Comparison of ENCODE assay signal across 8 mouse cellular contexts in the genomic region with DNA sequence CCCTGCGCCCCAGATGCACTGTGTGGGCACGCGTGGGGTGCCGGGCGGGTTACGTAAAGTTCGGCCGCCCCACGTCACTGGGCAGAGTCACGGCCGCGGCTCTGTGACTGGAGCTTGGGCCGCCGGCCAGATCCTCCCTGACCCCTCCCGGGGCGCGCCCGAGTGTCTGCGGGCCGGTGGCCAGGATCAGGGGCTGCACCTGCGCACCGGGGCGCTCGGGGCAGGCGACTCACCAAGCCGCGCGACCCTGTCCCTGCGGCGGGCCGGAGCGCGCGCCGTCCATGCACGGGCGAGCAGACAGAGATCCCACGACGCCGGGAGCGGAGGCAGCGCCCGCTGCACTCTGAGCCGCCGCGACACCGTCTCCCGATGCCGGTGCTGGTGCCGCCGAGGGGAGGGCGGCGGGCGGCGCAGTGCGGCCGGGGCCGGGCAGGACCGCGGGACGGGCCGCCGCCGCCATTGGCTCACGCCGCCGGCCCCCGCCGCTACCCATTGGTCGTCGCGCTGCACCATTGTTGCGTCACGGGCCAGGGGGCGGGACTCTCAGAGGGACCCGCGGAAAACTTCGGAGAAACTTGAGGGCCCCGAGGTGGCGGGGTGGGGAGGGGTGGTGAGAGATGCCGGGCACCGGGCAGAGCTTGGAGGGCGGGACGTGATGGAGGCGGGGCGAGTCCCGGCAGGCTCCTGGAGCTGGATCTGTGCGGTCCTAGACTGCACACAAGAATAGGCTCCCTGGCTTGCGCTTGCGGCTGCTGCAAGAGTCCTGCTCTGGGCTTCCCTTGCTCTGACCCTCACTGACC. TPM values are rescaled to one million over a fixed set of nuclear protein-coding genes. Genes with fewer than 3 reads are reported as not detected.
DNase-seq lines count a peak whose midpoint lies in the region; ATAC-seq lines count a peak whose summit lies in the region.

A gene (minus strand): TSS at position 434 of the 800 bp plus-strand sequence.

- intact Hi-C loops in gastrocnemius, postnatal 14 days (cut with DNase I; ENCODE audit: low total_unique reads), result no loop called here
- intact Hi-C loops in left cerebral cortex, postnatal 10 days (cut with DNase I), result no loop called here

- peak; percentile 99 to 100 for DNase-seq in adrenal gland, adult (ENCODE audit: inconsistent age in 2 of 2, low spot score in 1 of 2)
- DNase-seq in embryo, embryonic 10.5 days (ENCODE audit: low spot score), result peak; percentile 98
- peak; percentile 99 for DNase-seq in gastrocnemius, postnatal 14 days
- peak; percentile 91 to 97 for DNase-seq in left cerebral cortex, postnatal 10 days (ENCODE audit: extremely low spot score in 1 of 2, low spot score in 2 of 2)
- peak; percentile 95 for DNase-seq in right cerebral cortex, postnatal 25 days
- DNase-seq in yolk sac, embryonic 10.5 days (ENCODE audit: low spot score), result peak; percentile 97

- ATAC-seq in inflammation-experienced regulatory T-cells, adult 6 months, result peak; percentile 91
- ATAC-seq in megakaryocyte-erythroid progenitor cell, adult 5-6 weeks (replicated peaks; ENCODE audit: low FRiP score, low TSS enrichment, poor library complexity, severe bottlenecking), result peak; percentile 74

RNA-seq across cellular contexts. Expression of the gene that starts here (rescaled TPM):
- total RNA-seq in gastrocnemius, postnatal 14 days (2021), result 100 to 1,000 TPM in 1 of 2 experiments, 10 to 100 TPM in 1; 87.2 to 221 TPM
- polyA plus RNA-seq in inflammation-experienced regulatory T-cells, adult 6 months (2017; shearing (Covaris generic)), result 1 to 10 TPM in 1 of 3 experiments, under 1 TPM in 2; 0.28 to 1.4 (median 0.61) TPM
- total RNA-seq in left cerebral cortex, postnatal 10 days (2021), result 1 to 10 TPM; 9.7 to 9.9 TPM
- total RNA-seq in megakaryocyte-erythroid progenitor cell, adult 5-6 weeks (2014; fragmentation: Nextera tagmentation), result 3.6 and 5.7 TPM in 2 replicates
- 2.2 and 3.6 TPM in 2 replicates for total RNA-seq in megakaryocyte-erythroid progenitor cell, adult 5-6 weeks (2017)

Comparison
In these comparisons a context has a peak if more than half of its experiments do, and no peak if none do; other contexts are left out.
1. Peak in every context shown above with its lines: DNase-seq and ATAC-seq.
2. RNA of the gene that starts here (total RNA-seq): 87.2 to 221 TPM in gastrocnemius, postnatal 14 days; 9.7 to 9.9 TPM in left cerebral cortex, postnatal 10 days and 2.2 to 5.7 TPM in megakaryocyte-erythroid progenitor cell, adult 5-6 weeks; every median in the first group is over 4 times any median in the second.